Mouse (Mus musculus) embryonic fibroblast, embryonic 13.5 days (primary cell): ENCODE measurements around the gene 4930455H04Rik. TPM values are rescaled to one million over a fixed set of nuclear protein-coding genes. Genes with fewer than 3 reads are reported as not detected.

Experiments
- H3K27ac ChIP-seq: 2 replicates; pipeline ENCODE4 v1.5.1; 2012; ENCODE audit warnings: low read length, control low read depth, inconsistent platforms; ENCODE audit not compliant: insufficient read depth
- H3K4me1 ChIP-seq: 2 replicates; pipeline ENCODE4 v1.6.1; 2011; ENCODE audit warnings: low read length; ENCODE audit not compliant: control insufficient read depth, insufficient read depth
- H3K4me3 ChIP-seq: 2 replicates; pipeline ENCODE4 v1.5.1; 2011; ENCODE audit warnings: mild to moderate bottlenecking, control low read depth, low read length; ENCODE audit not compliant: insufficient read depth
- CTCF ChIP-seq: IDR thresholded peaks from 2 replicates; pipeline ENCODE4 v1.5.1; 2011; ENCODE audit warnings: mild to moderate bottlenecking, control low read depth, low read length, moderate library complexity, borderline replicate concordance; ENCODE audit not compliant: insufficient read depth
- POLR2A ChIP-seq: IDR thresholded peaks from 2 replicates; pipeline ENCODE4 v1.6.1; 2011; ENCODE audit warnings: low read depth, mild to moderate bottlenecking, control low read depth, low read length, moderate library complexity
- polyA plus RNA-seq: library from polyadenylated mRNA; stranded (reverse); fragments of >200 nt; gene quantifications from 2 replicates; pipeline ENCODE4 v1.2.4, GENCODE M21; 2011; ENCODE audit warnings: low read depth; ENCODE audit not compliant: missing spikeins, insufficient read length

Gene 4930455H04Rik
- not detected in 2 replicates for polyA plus RNA-seq

GRCm38 (mm10) chr3:116967967-116968366, at the start of gene 4930455H04Rik:
Gene 4930455H04Rik, plus strand, starts transcription at chr3:116968267.
- H3K27ac ChIP-seq = no peak within 1 kb of the TSS
- TF ChIP-seq POLR2A (no peak), CTCF (no peak)

DNA sequence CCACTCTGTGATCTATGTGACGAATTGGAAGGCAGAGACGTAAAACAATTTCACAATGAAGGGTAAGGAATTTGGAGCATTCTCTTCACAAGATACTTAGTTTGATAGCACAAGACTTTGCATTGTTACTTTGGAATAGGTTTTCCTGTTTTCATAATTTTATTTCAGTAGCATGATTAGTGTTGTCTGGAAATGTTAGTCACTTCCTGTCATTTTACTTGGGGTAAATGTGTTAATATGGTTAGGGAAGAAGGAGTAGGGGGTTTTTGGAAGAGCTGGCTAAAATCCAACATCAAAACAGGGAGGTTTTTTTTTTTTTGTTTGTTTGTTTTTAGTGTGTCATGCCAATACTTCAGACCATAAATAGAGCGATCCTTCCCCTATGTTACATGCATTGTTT, 46.5 kb upstream of the 4930455H04Rik start:
- Histone ChIP-seq H3K4me1 (no peaks in the 10 kb centered on the region), H3K4me3 (no peak overlapping the region), H3K27ac (no peak overlapping the region)
- no peak for TF ChIP-seq CTCF
- no peak for TF ChIP-seq POLR2A

More at GRCm38 (mm10) chr3:116967967-116968366, at the start of gene 4930455H04Rik:
- Histone ChIP-seq H3K4me3 (0 out of 2 replicates have a peak within 1 kb of the TSS, but pooled peaks have one; percentile 15), H3K4me1 (peaks cover 4% of the 10 kb centered on the region)

DNA sequence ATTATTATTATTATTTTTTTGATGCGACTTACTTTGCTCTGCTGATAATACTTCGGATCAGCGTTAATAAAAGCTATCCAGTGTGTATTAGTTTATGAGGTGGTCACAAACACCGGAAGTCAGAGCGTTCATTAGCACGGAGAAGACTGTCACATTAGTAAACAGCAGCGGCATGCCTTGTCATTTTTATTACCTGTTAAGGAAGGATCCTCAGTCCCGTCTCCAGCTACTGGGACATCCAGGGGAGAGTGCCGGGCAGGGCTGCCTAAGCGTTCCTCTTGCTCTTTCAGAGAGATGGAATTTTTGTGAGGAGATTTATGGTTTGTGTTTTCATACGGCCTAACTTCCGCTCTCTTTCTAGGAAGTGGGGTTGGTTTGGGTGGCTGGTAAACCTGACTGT, 45.0 kb upstream of the 4930455H04Rik start:
- H3K4me3 ChIP-seq = no peak overlapping the region
- H3K27ac ChIP-seq = no peak overlapping the region
- H3K4me1 ChIP-seq = no peaks in the 10 kb centered on the region
- TF ChIP-seq POLR2A = no peak
- TF ChIP-seq CTCF = no peak

DNA sequence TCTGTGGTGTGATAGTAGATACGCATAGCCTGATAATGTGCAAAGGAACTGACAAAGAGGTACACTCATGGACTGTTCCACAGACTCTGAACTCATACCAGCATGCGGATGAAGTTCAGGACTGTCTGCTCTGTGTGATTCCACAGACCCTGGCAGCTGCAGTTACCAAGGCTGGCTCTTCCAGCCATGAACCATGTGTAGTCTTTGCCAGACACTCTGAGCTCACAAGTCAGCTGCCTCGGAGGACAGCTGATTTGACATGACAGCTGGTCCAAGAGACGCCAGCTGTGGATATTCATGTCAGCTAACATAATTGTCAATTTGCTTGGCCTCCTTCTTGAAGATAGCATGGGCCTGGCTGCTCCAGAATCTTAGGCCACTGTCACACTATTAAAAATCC, 39.1 kb upstream of the 4930455H04Rik start:
- Histone ChIP-seq H3K4me3 (no peak overlapping the region), H3K4me1 (no peaks in the 10 kb centered on the region), H3K27ac (no peak overlapping the region)
- no peak for TF ChIP-seq CTCF
- no peak for TF ChIP-seq POLR2A

- TF ChIP-seq CTCF (no peak), POLR2A (no peak)
- Histone ChIP-seq H3K27ac (no peak overlapping the region), H3K4me3 (no peak overlapping the region), H3K4me1 (no peaks in the 10 kb centered on the region)
These were observed 34.9 kb upstream of the 4930455H04Rik start for GRCm38 (mm10) chr3:116933158-116933557.

GRCm38 (mm10) chr3:116936934-116937691, 31.0 kb upstream of the 4930455H04Rik start:
- Histone ChIP-seq H3K27ac (no peak overlapping the region), H3K4me3 (no peak overlapping the region), H3K4me1 (no peaks in the 10 kb centered on the region)
- TF ChIP-seq CTCF (no peak), POLR2A (no peak)

DNA sequence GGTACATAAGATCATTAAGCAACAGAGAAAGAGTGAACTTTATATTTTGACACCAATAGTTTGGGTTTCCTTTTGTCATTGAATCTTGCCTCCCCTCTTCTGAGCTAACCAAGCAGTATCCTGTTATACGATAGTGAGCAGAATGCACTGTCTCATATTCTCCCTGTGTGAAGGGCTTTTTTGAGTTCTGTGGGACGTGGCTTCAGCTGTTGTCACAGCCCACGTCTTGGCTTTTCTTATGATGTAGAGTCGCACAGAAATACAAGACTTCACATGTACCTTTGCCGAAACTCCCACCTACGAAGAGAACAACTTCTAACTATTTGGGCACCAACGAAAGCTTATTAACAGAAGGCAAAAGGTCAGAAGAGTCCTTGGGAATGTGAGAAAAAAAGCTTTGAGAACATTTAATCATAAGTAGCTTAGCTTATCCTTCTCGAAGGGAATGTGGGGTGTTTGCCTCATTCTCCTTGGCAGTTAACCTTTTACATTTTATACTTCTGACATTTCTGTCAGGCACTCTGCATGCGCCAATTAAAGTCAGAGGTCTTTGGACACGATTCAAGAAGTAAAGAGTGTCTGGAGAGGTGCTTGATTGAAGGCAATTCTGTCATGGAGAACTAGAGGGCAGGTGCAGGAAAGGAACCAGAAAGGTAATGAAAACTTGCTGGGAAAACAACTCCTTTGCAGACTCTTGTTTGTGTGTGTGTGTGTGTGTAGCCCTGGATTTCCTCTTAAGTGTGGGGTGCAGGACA, 27.1 kb upstream of the 4930455H04Rik start:
- TF ChIP-seq CTCF (no peak), POLR2A (no peak)

GRCm38 (mm10) chr3:116941559-116942117, 26.4 kb upstream of the 4930455H04Rik start:
- Histone ChIP-seq H3K27ac (no peak overlapping the region), H3K4me1 (no peaks in the 10 kb centered on the region; the same call in 1 of the 2 replicates), H3K4me3 (no peak overlapping the region)
- TF ChIP-seq POLR2A (no peak), CTCF (no peak)

More for the DNA sequence above, 27.1 kb upstream of the 4930455H04Rik start:
- Histone ChIP-seq H3K27ac (no peak overlapping the region), H3K4me1 (no peaks in the 10 kb centered on the region), H3K4me3 (no peak overlapping the region)

GRCm38 (mm10) chr3:116942751-116943150, 25.3 kb upstream of the 4930455H04Rik start:
- H3K4me1 ChIP-seq = no peaks in the 10 kb centered on the region; the same call in 1 of the 2 replicates
- TF ChIP-seq POLR2A (no peak), CTCF (no peak)
- no peak overlapping the region for H3K27ac ChIP-seq
- no peak overlapping the region for H3K4me3 ChIP-seq
